Mouse (Mus musculus) yolk sac, embryonic 10.5 days (tissue): ENCODE data around the gene Asphd2.
"Not testable (repeated sequence)": the region's sequence is repeated elsewhere in the genome, so short reads cannot be mapped to it uniquely, and the experiment has no call there.

Source experiments
- DNase-seq: peaks from one replicate; pipeline ENCODE4 v3.0.0-alpha.2; 2017; ENCODE audit warnings: low spot score

Gene Asphd2

GRCm38 (mm10) chr5:112394779-112395443, at the start of gene Asphd2:
Asphd2 (minus strand) TSS chr5:112394866.
- DNase-seq: peak; percentile 82

GRCm38 (mm10) chr5:112438535-112438934, 43.9 kb upstream of the Asphd2 start:
- DNase-seq: no peak

- peak; percentile 24 for DNase-seq
These were observed 38.3 kb upstream of the Asphd2 start for GRCm38 (mm10) chr5:112433004-112433403.

- no peak for DNase-seq
These were observed 37.4 kb upstream of the Asphd2 start for GRCm38 (mm10) chr5:112432033-112432432.

- DNase-seq: no peak
These were observed 36.6 kb upstream of the Asphd2 start for GRCm38 (mm10) chr5:112431120-112431775.

GRCm38 (mm10) chr5:112428944-112429343, 34.3 kb upstream of the Asphd2 start:
- DNase-seq: peak; percentile 47

- no peak for DNase-seq
These were observed 32.6 kb upstream of the Asphd2 start for GRCm38 (mm10) chr5:112427283-112427682.

GRCm38 (mm10) chr5:112426635-112427034, 32.0 kb upstream of the Asphd2 start:
- no peak for DNase-seq

GRCm38 (mm10) chr5:112419535-112419934, 24.9 kb upstream of the Asphd2 start:
- no peak for DNase-seq

GRCm38 (mm10) chr5:112418023-112418422, 23.4 kb upstream of the Asphd2 start:
- DNase-seq: no peak

- no peak for DNase-seq
These were observed 22.0 kb upstream of the Asphd2 start for GRCm38 (mm10) chr5:112416673-112417072.

GRCm38 (mm10) chr5:112412781-112413180, 18.1 kb upstream of the Asphd2 start:
- not testable (repeated sequence) for DNase-seq

- DNase-seq: no peak
These were observed 17.1 kb upstream of the Asphd2 start for GRCm38 (mm10) chr5:112411514-112412335.

GRCm38 (mm10) chr5:112411072-112411471, 16.4 kb upstream of the Asphd2 start:
- DNase-seq: no peak

GRCm38 (mm10) chr5:112409274-112409673, 14.6 kb upstream of the Asphd2 start:
- no peak for DNase-seq

- DNase-seq: no peak
These were observed 11.4 kb upstream of the Asphd2 start for GRCm38 (mm10) chr5:112406017-112406416.

- DNase-seq: no peak
These were observed 7.8 kb upstream of the Asphd2 start for GRCm38 (mm10) chr5:112402437-112402836.

GRCm38 (mm10) chr5:112399284-112399683, 4.6 kb upstream of the Asphd2 start:
- DNase-seq: no peak

- DNase-seq: no peak
These were observed 1.4 kb upstream of the Asphd2 start for GRCm38 (mm10) chr5:112396066-112396465.

GRCm38 (mm10) chr5:112394415-112394763, 277 bp downstream of the Asphd2 start:
- peak; percentile 13 for DNase-seq

- no peak for DNase-seq
These were observed 788 bp downstream of the Asphd2 start for GRCm38 (mm10) chr5:112393741-112394414.

- DNase-seq: no peak
These were observed 2.9 kb downstream of the Asphd2 start for GRCm38 (mm10) chr5:112391676-112392323.
